Mouse (Mus musculus): ENCODE data around the gene Prr15l. TPM values are rescaled to one million over a fixed set of nuclear protein-coding genes. Genes with fewer than 3 reads are reported as not detected.

Prr15l gene
- polyA plus RNA-seq (2015; fragmentation: Nextera tagmentation; extraction: Ambion mirVana), result 1.7 and 2.9 TPM in 2 replicates

DNA sequence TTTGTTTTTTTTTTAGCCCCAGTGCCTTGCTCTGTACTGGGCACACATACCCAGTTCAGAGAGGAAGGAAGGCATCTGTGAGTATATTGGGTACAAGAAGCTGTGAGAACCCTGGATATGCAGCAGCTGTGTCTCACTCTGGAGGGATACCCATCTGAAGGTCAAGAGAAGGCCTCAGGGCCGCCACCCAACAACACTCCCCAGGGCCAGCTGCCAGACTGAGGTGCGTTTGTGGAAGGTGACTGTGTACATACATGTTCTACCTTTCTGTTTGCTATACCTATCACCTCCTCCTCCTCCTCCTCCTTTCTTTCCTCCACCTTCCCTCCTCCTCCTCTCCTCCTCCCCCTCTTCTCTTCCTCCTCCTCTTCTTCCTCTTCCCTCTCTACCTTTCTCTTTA, at the start of gene Prr15l:
Prr15l (plus strand) TSS at position 17 of the 400 bp plus-strand sequence.
- Histone ChIP-seq H3K4me1 (replicated peaks) (peaks cover 9% of the 10 kb centered on the region), H3K9ac (no peak within 1 kb of the TSS), H3K4me3 (no peak within 1 kb of the TSS), H3K36me3 (no peaks in the 10 kb centered on the region), H3K9me3 (replicated peaks) (no peaks in the 10 kb centered on the region), H3K27ac (no peak within 1 kb of the TSS), H3K4me2 (no peak within 1 kb of the TSS), H3K27me3 (peaks cover 30% of the 10 kb centered on the region)
- no peak for ATAC-seq (replicated peaks; ENCODE audit: insufficient number of reproducible peaks, insufficient read depth, low FRiP score, low read depth)
- 58% methylated on average over 2 of the region's 2 CpGs for WGBS

DNA sequence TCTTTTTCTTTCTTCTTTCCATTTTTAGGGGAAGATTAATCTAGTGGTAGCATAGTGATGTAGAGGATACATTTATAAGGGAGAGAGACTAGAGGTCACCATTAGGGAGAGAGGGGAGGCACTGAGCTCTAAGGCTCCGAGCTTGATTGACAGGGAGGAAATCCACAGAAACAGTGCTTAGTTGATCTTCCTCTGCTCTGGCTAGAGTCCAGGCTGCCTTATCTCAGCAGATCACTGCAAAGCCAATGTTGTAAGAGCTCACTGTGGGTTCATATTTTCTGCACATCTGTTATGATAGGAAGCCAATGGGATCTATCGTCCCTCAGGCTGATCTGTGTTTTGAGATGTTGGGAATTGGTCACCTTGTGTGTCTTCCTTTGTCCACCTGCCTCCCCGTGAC, 49.2 kb upstream of the Prr15l start:
- H3K9ac ChIP-seq, result no peak overlapping the region
- H3K36me3 ChIP-seq, result no peaks in the 10 kb centered on the region
- ATAC-seq (replicated peaks; ENCODE audit: insufficient number of reproducible peaks, insufficient read depth, low FRiP score, low read depth), result no peak
- H3K27me3 ChIP-seq, result peaks cover 43% of the 10 kb centered on the region
- H3K4me1 ChIP-seq (replicated peaks), result peaks cover 17% of the 10 kb centered on the region
- WGBS, result 48% methylated on average over 3 of the region's 3 CpGs
- no peak overlapping the region for H3K27ac ChIP-seq
- H3K4me2 ChIP-seq, result no peak overlapping the region
- no peak overlapping the region for H3K4me3 ChIP-seq
- no peaks in the 10 kb centered on the region for H3K9me3 ChIP-seq (replicated peaks)

DNA sequence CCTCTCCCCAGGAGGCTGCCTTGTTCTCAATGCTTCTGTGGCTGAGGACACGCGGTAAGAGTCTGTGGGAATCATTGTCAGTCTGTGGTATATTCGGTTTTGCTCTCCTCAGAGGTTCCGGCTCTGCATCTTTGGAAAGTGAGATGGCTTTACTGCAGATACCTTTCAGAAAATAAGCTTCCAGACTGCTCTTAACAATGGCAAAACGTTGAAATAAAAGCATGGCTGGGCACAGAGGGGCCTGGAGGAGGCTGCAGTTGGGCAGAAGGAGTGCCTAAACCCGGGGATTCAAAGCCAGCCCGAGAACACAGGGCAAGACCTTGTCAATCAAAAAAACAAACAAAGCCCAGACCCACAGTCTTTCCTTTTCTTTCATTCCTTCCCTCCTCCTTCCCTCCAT, 48.5 kb upstream of the Prr15l start:
- H3K27ac ChIP-seq, result no peak overlapping the region
- no peak for ATAC-seq (replicated peaks; ENCODE audit: insufficient number of reproducible peaks, insufficient read depth, low FRiP score, low read depth)
- no peaks in the 10 kb centered on the region for H3K9me3 ChIP-seq (replicated peaks)
- no peaks in the 10 kb centered on the region for H3K36me3 ChIP-seq
- peaks cover 17% of the 10 kb centered on the region for H3K4me1 ChIP-seq (replicated peaks)
- no peak overlapping the region for H3K4me3 ChIP-seq
- 43% methylated on average over 7 of the region's 7 CpGs for WGBS
- peaks cover 38% of the 10 kb centered on the region for H3K27me3 ChIP-seq
- no peak overlapping the region for H3K9ac ChIP-seq
- no peak overlapping the region for H3K4me2 ChIP-seq

DNA sequence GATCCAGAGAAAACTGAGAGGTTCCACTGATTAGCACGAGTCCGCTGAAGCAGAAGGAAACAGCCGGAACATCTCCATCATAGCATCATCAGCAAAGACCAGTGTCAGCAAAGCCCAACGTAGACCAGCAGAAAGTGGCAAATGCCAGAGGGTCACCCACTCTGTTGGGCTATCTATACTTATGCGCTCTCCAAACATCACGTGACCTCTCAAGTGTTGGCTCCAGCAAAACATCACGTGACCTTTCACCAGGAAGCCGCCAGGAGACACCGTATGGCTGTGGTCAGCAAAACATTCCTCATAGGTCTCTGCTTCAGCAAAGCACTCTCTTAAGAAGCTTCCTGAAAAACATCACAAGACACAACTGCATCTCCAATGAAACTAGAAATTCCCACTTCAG, 47.6 kb upstream of the Prr15l start:
- H3K27ac ChIP-seq, result no peak overlapping the region
- peaks cover 16% of the 10 kb centered on the region for H3K4me1 ChIP-seq (replicated peaks)
- H3K9me3 ChIP-seq (replicated peaks), result no peaks in the 10 kb centered on the region
- no peak for ATAC-seq (replicated peaks; ENCODE audit: insufficient number of reproducible peaks, insufficient read depth, low FRiP score, low read depth)
- no peak overlapping the region for H3K4me3 ChIP-seq
- WGBS, result 54% methylated on average over 9 of the region's 9 CpGs
- no peaks in the 10 kb centered on the region for H3K36me3 ChIP-seq
- H3K9ac ChIP-seq, result no peak overlapping the region
- peaks cover 30% of the 10 kb centered on the region for H3K27me3 ChIP-seq
- H3K4me2 ChIP-seq, result no peak overlapping the region

DNA sequence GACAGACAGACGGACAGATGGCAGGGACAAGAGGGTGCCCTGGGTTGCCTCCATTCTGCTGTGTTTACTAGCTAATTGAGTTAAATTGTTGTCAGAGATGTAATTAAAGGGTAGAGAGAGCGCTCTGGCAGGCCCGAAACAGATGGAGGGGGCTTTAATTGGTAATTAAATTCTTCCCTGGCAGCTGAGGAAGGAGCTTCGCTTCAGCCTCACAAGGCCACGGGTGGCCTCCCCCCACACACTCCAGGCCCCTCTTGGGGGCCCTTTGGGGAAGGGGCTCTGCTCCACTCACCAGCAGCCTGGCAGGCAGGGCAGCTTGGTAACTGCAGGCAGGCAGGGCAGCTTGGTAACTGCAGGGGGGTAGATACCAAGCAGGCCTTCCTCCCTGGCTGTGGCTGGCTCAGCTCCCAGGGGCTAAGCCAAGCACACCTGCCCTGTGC, 42.0 kb upstream of the Prr15l start:
- Histone ChIP-seq H3K27ac (no peak overlapping the region), H3K27me3 (no peaks in the 10 kb centered on the region), H3K4me3 (no peak overlapping the region), H3K4me1 (replicated peaks) (no peaks in the 10 kb centered on the region; the same call in 1 of the 2 replicates), H3K4me2 (no peak overlapping the region), H3K9me3 (replicated peaks) (no peaks in the 10 kb centered on the region), H3K36me3 (no peaks in the 10 kb centered on the region), H3K9ac (no peak overlapping the region)
- WGBS, result 76% methylated on average over 5 of the region's 5 CpGs
- ATAC-seq (replicated peaks; ENCODE audit: insufficient number of reproducible peaks, insufficient read depth, low FRiP score, low read depth), result no peak; the same call in 1 of the 2 replicates

DNA sequence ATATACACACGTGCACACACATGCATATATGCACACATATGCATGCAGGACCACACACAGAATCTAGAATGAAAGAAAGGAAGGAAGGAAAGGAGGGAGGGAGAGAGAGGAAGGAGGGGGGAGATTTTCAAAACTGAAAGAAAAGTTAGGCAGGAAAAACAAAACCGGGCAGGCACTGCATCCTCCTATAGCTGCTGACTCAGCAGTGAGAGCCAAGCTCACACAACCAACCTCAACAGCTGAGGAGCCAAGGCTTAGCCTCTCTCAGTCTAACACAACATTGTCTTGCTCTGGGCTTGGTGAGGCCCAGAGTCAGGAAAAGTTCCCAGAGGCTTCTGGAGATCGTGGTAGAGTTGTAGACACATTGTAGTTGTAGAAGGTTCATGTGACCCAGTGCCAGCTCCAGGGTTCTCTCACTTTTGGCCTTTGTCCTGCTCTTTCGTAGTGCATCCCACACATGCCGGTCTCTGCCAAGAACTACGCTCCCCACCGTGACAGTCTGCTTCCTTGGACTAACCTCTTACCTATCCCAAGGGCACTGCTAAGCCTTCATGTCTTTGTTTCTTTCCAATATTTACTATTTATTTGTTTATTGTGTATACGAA, 40.9 kb upstream of the Prr15l start:
- H3K4me1 ChIP-seq (replicated peaks), result no peaks in the 10 kb centered on the region; the same call in 1 of the 2 replicates
- no peak overlapping the region for H3K4me2 ChIP-seq
- H3K36me3 ChIP-seq, result no peaks in the 10 kb centered on the region
- ATAC-seq (replicated peaks; ENCODE audit: insufficient number of reproducible peaks, insufficient read depth, low FRiP score, low read depth), result no peak
- H3K9me3 ChIP-seq (replicated peaks), result no peaks in the 10 kb centered on the region
- H3K9ac ChIP-seq, result no peak overlapping the region
- no peak overlapping the region for H3K4me3 ChIP-seq
- no peak overlapping the region for H3K27ac ChIP-seq
- no peaks in the 10 kb centered on the region for H3K27me3 ChIP-seq
- 72% methylated on average over 8 of the region's 8 CpGs for WGBS

DNA sequence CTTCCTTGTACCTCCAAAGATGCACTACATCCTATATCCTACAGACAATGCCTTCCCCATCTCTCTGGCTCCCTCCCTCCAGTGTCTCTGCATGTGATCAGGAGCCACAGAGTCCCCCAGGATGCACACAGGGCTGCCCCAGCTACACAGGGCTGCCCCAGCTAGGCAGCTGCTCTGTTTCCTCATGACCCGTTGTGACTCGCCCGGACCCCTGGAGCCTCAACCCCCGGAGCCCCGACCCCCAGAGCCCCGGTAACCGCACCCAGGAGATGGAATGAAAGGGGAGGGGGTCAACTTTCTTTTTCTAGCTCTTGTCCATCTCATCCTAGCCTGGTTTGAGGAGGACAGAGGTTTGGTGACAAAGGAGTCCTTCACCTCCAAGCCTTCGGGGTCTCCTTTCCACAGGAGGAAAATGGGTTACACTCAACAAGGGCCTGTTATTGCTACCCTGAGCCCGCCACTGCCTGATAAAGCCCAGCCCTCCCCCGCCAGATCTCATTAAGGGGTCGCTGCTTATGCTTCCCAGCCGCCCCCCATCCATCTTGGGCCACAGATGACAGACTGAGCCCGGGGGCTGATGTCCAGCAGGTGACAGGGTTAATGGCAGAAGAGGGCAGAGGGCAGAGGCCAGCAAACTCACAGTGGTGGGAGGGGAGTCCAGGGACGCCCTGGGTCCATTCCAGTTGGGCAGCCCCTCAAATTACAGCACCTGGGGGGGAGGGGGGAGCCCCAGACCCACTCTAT, 35.9 kb upstream of the Prr15l start:
- Histone ChIP-seq H3K27me3 (no peaks in the 10 kb centered on the region), H3K9ac (no peak overlapping the region), H3K4me1 (replicated peaks) (no peaks in the 10 kb centered on the region; the same call in 1 of the 2 replicates), H3K36me3 (no peaks in the 10 kb centered on the region), H3K9me3 (replicated peaks) (no peaks in the 10 kb centered on the region), H3K4me2 (no peak overlapping the region), H3K4me3 (no peak overlapping the region), H3K27ac (no peak overlapping the region)
- WGBS, result 52% methylated on average over 14 of the region's 14 CpGs
- no peak for ATAC-seq (replicated peaks; ENCODE audit: insufficient number of reproducible peaks, insufficient read depth, low FRiP score, low read depth)

DNA sequence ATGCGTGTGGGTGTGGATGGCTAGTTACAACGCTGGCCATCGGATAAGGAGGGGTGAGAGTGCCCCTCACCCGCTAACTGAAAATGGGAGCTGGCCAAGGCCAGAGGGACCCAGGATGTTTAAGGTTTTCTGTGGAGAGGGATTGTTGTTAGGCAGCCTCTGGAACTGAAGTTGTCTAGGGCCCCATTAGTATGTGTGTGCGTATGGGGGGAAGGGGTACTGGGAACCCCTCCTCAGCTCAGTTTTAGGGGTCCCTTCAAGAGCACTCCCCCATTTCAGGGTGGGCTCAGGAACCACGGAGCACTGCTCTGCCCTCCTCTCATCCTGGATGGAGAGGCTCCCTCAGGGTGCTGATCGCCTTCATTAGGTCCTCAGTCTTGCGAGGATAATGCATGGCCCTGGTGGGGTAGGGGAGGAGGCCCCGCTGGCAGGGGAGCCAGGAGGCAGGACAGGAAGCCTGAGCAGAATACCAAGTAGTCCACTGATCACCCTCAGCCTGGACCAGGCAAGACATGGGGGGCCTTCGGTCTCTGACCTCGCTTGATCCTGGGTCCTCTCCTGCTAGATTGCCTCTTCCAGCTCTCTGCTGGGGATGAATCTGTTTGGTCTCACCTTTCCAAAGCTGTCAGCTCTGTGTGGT, 34.6 kb upstream of the Prr15l start:
- H3K27me3 ChIP-seq, result no peaks in the 10 kb centered on the region
- H3K4me1 ChIP-seq (replicated peaks), result no peaks in the 10 kb centered on the region
- WGBS, result 53% methylated on average over 11 of the region's 11 CpGs
- no peaks in the 10 kb centered on the region for H3K36me3 ChIP-seq
- no peak overlapping the region for H3K27ac ChIP-seq
- no peak overlapping the region for H3K4me2 ChIP-seq
- H3K9me3 ChIP-seq (replicated peaks), result no peaks in the 10 kb centered on the region
- no peak overlapping the region for H3K9ac ChIP-seq
- no peak overlapping the region for H3K4me3 ChIP-seq
- ATAC-seq (replicated peaks; ENCODE audit: insufficient number of reproducible peaks, insufficient read depth, low FRiP score, low read depth), result no peak

DNA sequence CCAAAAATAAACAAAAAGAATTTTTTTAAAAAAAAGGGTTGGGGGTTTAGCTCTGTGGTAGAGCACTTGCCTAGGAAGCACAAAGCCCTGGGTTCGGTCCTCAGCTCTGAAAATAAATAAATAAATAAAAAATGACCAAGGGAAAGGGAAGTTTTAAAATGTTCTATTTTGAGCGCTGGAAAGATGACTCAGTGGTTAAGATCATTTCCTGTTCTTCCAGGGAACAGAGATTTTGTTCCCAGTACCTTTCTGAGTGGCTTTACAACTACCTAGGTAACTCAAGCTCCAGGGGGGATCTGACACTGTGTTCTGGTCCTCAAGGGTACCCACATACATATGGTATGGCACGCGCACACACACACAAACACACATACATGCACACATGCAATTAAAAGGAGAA, 32.0 kb upstream of the Prr15l start:
- Histone ChIP-seq H3K27ac (no peak overlapping the region), H3K36me3 (no peaks in the 10 kb centered on the region)
- WGBS, result 70% methylated on average over 4 of the region's 4 CpGs

DNA sequence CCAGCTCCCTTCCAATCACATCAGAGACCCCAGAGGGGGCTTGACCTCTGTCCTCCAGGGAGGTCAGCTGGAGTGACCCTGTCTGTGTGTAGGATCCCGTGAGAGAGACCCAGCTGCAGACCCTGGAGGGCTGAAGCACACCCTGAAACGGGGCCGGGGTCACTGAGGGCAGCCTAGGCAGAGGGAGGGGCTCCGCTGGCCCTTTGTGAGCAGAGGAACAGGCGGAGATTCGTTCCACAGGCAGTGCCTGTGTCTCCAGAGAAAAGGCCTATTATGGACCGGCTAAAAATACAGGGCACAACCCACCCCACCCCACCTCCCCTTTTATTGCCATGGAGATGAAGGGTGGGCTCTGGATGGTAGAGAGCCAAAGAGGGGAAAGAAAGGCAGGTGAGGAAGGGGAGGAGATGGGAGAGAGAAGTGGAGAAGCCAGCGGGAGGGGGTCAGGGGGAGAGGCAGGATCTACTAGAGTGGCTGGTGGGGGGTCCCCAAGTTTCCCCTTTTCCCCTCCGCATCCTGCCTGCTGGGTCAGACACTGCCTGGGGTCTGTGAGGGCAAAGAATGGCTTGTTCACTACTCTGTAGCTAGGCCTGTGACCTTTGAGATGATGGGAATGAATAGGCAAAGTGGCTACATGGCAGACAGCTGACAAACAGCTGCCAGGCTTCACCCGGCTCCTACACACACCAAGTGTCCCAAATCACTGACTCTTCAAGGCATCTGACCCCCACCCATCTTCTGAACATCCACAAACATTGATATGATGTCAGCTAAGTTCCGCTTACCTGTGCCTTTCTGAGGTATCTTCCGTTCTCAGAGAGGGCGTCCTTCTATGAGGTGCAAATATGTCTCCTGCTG, 28.2 kb upstream of the Prr15l start:
- H3K4me3 ChIP-seq, result no peak overlapping the region
- H3K36me3 ChIP-seq, result no peaks in the 10 kb centered on the region
- no peak overlapping the region for H3K9ac ChIP-seq
- no peak for ATAC-seq (replicated peaks; ENCODE audit: insufficient number of reproducible peaks, insufficient read depth, low FRiP score, low read depth)
- peaks cover 9% of the 10 kb centered on the region for H3K4me1 ChIP-seq (replicated peaks)
- H3K4me2 ChIP-seq, result no peak overlapping the region
- H3K27me3 ChIP-seq, result no peaks in the 10 kb centered on the region
- no peaks in the 10 kb centered on the region for H3K9me3 ChIP-seq (replicated peaks)
- H3K27ac ChIP-seq, result no peak overlapping the region
- 51% methylated on average over 13 of the region's 13 CpGs for WGBS

More for the DNA sequence above, 32.0 kb upstream of the Prr15l start:
- Histone ChIP-seq H3K27me3 (no peaks in the 10 kb centered on the region), H3K4me3 (no peak overlapping the region), H3K9me3 (replicated peaks) (no peaks in the 10 kb centered on the region), H3K9ac (no peak overlapping the region), H3K4me1 (replicated peaks) (no peaks in the 10 kb centered on the region), H3K4me2 (no peak overlapping the region)
- no peak for ATAC-seq (replicated peaks; ENCODE audit: insufficient number of reproducible peaks, insufficient read depth, low FRiP score, low read depth)

DNA sequence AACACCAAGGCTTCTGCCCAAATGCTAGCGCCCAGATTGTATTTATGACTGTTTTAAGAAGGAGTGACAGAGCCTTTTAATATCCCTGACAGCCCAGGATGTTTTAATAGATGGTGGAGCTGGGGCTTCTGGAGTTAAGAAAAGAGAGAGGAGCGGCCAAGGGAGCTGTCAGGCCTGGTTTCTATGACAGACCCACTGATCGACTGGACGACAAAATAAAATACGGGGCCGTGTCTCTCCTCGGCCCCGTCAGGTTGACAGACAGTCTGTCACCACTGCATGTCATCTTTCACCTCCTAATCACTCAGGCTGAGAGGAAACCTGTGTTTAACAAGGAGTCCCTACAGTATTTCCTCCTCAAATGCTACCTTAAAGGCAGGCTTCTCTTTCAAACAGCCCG, 26.6 kb upstream of the Prr15l start:
- no peak overlapping the region for H3K4me2 ChIP-seq
- WGBS, result 43% methylated on average over 9 of the region's 9 CpGs

More for the DNA sequence above, 26.6 kb upstream of the Prr15l start:
- Histone ChIP-seq H3K9ac (no peak overlapping the region), H3K4me1 (replicated peaks) (peaks cover 14% of the 10 kb centered on the region), H3K27ac (no peak overlapping the region), H3K4me3 (no peak overlapping the region), H3K27me3 (no peaks in the 10 kb centered on the region), H3K9me3 (replicated peaks) (no peaks in the 10 kb centered on the region), H3K36me3 (no peaks in the 10 kb centered on the region)
- ATAC-seq (replicated peaks; ENCODE audit: insufficient number of reproducible peaks, insufficient read depth, low FRiP score, low read depth), result no peak

Data from heart, embryonic 15.5 days (tissue).